Mouse (Mus musculus) heart, postnatal 0 days (tissue): ENCODE data around the gene Gpr139. TPM values are rescaled to one million over a fixed set of nuclear protein-coding genes. Genes with fewer than 3 reads are reported as not detected.

Experiments
- ATAC-seq: fragments of 200-750 bp; cut with Nextera tagmentation; 2 replicates; pipeline ENCODE4 v1.8.0; 2017; ENCODE audit warnings: low read depth, moderate number of reproducible peaks, moderate library complexity; ENCODE audit not compliant: insufficient read depth
- DNase-seq: peaks from one replicate; pipeline ENCODE4 v3.0.0-alpha.2; 2016; ENCODE audit warnings: low spot score
- H3K27ac ChIP-seq: fragments of 300-500 bp; sonication (generic); 2 replicates; pipeline ENCODE4 v1.5.1; 2014; ENCODE audit warnings: low read depth, mild to moderate bottlenecking
- H3K27me3 ChIP-seq: fragments of 300-500 bp; sonication (generic); 2 replicates; pipeline ENCODE4 v1.6.1; 2014; ENCODE audit warnings: low read length, mixed read lengths; ENCODE audit not compliant: control insufficient read depth, insufficient read depth
- H3K36me3 ChIP-seq: fragments of 300-500 bp; sonication (generic); replicated peaks from 2 replicates; pipeline ENCODE4 v1.6.1; 2014; ENCODE audit warnings: low read length, mixed read lengths; ENCODE audit not compliant: control insufficient read depth, insufficient read depth
- H3K4me1 ChIP-seq: fragments of 300-500 bp; sonication (generic); 2 replicates; pipeline ENCODE4 v1.6.1; 2014; ENCODE audit warnings: antibody characterized with exemption; ENCODE audit not compliant: control insufficient read depth, insufficient read depth
- H3K4me2 ChIP-seq: fragments of 300-500 bp; sonication (generic); 2 replicates; pipeline ENCODE4 v1.6.1; 2014; ENCODE audit warnings: low read depth, mild to moderate bottlenecking, low read length, moderate library complexity
- H3K4me3 ChIP-seq: fragments of 300-500 bp; sonication (generic); 2 replicates; pipeline ENCODE4 v1.5.1; 2014; ENCODE audit warnings: low read depth, low read length
- H3K9ac ChIP-seq: fragments of 300-500 bp; sonication (generic); replicated peaks from 2 replicates; pipeline ENCODE4 v1.6.1; 2014; ENCODE audit warnings: low read depth, low read length, mixed read lengths
- H3K9me3 ChIP-seq: fragments of 300-500 bp; sonication (generic); replicated peaks from 2 replicates; pipeline ENCODE4 v1.6.1; 2016; ENCODE audit warnings: low read length; ENCODE audit not compliant: control insufficient read depth
- CTCF ChIP-seq: IDR thresholded peaks from 2 replicates; pipeline ENCODE4 v1.5.1; 2016; ENCODE audit warnings: antibody characterized with exemption, control low read depth, low read depth
- EP300 ChIP-seq: IDR thresholded peaks from 2 replicates; pipeline ENCODE4 v1.6.1; 2016; ENCODE audit warnings: antibody characterized with exemption, low read depth
- WGBS: fragments of 180-500 bp; shearing (Covaris S2); extraction: QIAGEN DNeasy Blood & Tissue Kit; methylation state at CpG from one replicate; pipeline ENCODE4 v1.1.7; 2014; 5-methylcytosine and 5-hydroxymethylcytosine counted together
- polyA plus RNA-seq: library from polyadenylated mRNA; unstranded; fragments of >200 nt; fragmentation: Nextera tagmentation; extraction: Ambion mirVana; gene quantifications from 2 replicates; pipeline ENCODE4 v1.2.1, GENCODE M21; 2015
- total RNA-seq: library from RNA; depleted of rRNA; stranded (reverse); fragments of >200 nt; gene quantifications from 2 replicates; pipeline ENCODE4 v1.2.3, GENCODE M21; 2014; ENCODE audit warnings: low replicate concordance; rRNA removed

Gpr139 gene
- total and polyA plus RNA-seq, 2 experiments from 2014 or later = not detected

- DNase-seq = no peak
- Histone ChIP-seq H3K9ac (no peak overlapping the region), H3K4me2 (no peak overlapping the region), H3K4me1 (no peaks in the 10 kb centered on the region), H3K4me3 (no peak overlapping the region), H3K27me3 (no peaks in the 10 kb centered on the region), H3K27ac (no peak overlapping the region), H3K36me3 (no peaks in the 10 kb centered on the region), H3K9me3 (no peaks in the 10 kb centered on the region)
- ATAC-seq = no peak
- WGBS = 68% methylated on average over 3 of the region's 3 CpGs
- TF ChIP-seq EP300 (no peak), CTCF (no peak)
Observed at GRCm38 (mm10) chr7:119096583-119096982, 87.8 kb downstream of the Gpr139 start.

Other genes starting within 250 kb of the Gpr139 start
- gene Gprc5b, start 189.4 kb downstream of the Gpr139 start, total RNA-seq = 33.2 and 39.7 TPM in 2 replicates
- gene Gprc5b, start 189.4 kb downstream of the Gpr139 start, polyA plus RNA-seq = 3.6 and 3.9 TPM in 2 replicates